In the genomic region with DNA sequence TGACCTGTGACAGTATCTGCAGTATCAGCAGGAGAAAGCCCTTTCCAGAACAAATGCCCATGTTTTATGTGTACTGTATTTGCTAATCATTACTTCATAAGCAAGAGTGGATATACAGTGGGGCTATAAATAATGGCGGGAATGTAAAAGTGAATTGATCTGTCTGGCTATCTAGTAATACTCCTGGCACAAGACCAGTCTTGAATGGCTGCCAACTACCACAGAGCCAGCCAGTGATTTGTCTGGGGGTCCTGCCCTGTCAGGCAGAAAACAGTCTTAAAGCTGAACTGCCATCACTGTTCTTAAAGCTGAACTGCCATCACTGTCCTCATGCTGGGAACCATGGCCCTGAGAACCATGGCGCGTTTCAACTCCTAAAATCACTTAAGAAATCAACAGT, we compare ENCODE assay signal across 8 mouse cellular contexts.
DNase-seq lines count a peak whose midpoint lies in the region; ATAC-seq lines count a peak whose summit lies in the region.
"Had no signal": no experiment of that assay in that cellular context is flagged by ENCODE, and none has a peak within 500 bp of the region (broad histone marks: within the 10 kb centered on the region; RNA-seq: fewer than 3 reads in every experiment).

No protein-coding gene starts in this region.

- peak; percentile 49; the same call in 1 of the 2 replicates for ATAC-seq in hindbrain, embryonic 14.5 days (ENCODE audit: low FRiP score)
- ATAC-seq in neural tube, embryonic 15.5 days (ENCODE audit: low FRiP score) = peak; percentile 48

- DNase-seq in heart, postnatal 4 days = peak; percentile 51
- no peak for DNase-seq in heart, adult 8-10 months (ENCODE audit: low spot score)
- peak; percentile 38 for DNase-seq in ovary, postnatal 14 days (ENCODE audit: low spot score)
- DNase-seq in ovary, postnatal 10 days (ENCODE audit: low spot score) = no peak
- DNase-seq in hindbrain, embryonic 14.5 days (ENCODE audit: low spot score) = peak; percentile 72
- no peak for DNase-seq in urinary bladder, postnatal 10 days (ENCODE audit: low spot score)

- no peak overlapping the region for H3K4me3 ChIP-seq in hindbrain, embryonic 14.5 days (replicated peaks; ENCODE audit: low read length)
- H3K4me3 ChIP-seq in neural tube, embryonic 15.5 days (replicated peaks) = no peak overlapping the region

- peaks cover 57% of the 10 kb centered on the region for H3K4me1 ChIP-seq in hindbrain, embryonic 14.5 days (replicated peaks; ENCODE audit: control insufficient read depth, insufficient read depth, low read length)
- H3K4me1 ChIP-seq in neural tube, embryonic 15.5 days = peaks cover 42% of the 10 kb centered on the region

- 64% methylated on average over 3 of the region's 3 CpGs for WGBS in hindbrain, embryonic 14.5 days
- 37% methylated on average over 3 of the region's 3 CpGs for WGBS in neural tube, embryonic 15.5 days

- H3K9ac ChIP-seq in hindbrain, embryonic 14.5 days = no peak overlapping the region
- no peak overlapping the region for H3K9ac ChIP-seq in neural tube, embryonic 15.5 days (replicated peaks)

- no peaks in the 10 kb centered on the region for H3K9me3 ChIP-seq in hindbrain, embryonic 14.5 days (ENCODE audit: control insufficient read depth, low read length)
- H3K9me3 ChIP-seq in neural tube, embryonic 15.5 days (replicated peaks) = no peaks in the 10 kb centered on the region

- peak overlapping the region; percentile 55; the same call in 1 of the 2 replicates for H3K27ac ChIP-seq in hindbrain, embryonic 14.5 days
- peak overlapping the region; percentile 56 for H3K27ac ChIP-seq in neural tube, embryonic 15.5 days (replicated peaks)

- H3K36me3 ChIP-seq in hindbrain, embryonic 14.5 days (replicated peaks; ENCODE audit: control insufficient read depth, insufficient read depth) = no peaks in the 10 kb centered on the region
- no peaks in the 10 kb centered on the region for H3K36me3 ChIP-seq in neural tube, embryonic 15.5 days
- H3K36me3 ChIP-seq: G1E had no signal

- H3K4me2 ChIP-seq in hindbrain, embryonic 14.5 days (replicated peaks) = 0 out of 2 replicates have a peak overlapping the region, but pooled peaks have one; percentile 16
- H3K4me2 ChIP-seq in neural tube, embryonic 15.5 days = no peak overlapping the region

- no peaks in the 10 kb centered on the region for H3K27me3 ChIP-seq in hindbrain, embryonic 14.5 days (ENCODE audit: control insufficient read depth, insufficient read depth, low read length)
- H3K27me3 ChIP-seq in neural tube, embryonic 15.5 days (replicated peaks) = no peaks in the 10 kb centered on the region

Comparison
In these comparisons a context has a peak if more than half of its experiments do, and no peak if none do; other contexts are left out.
1. DNase-seq: peak in heart, postnatal 4 days (single experiment), ovary, postnatal 14 days (single experiment) and hindbrain, embryonic 14.5 days (single experiment); none in heart, adult 8-10 months (single experiment), ovary, postnatal 10 days (single experiment) and urinary bladder, postnatal 10 days (single experiment).